ENCODE assay signal across 9 mouse cellular contexts in the genomic region with DNA sequence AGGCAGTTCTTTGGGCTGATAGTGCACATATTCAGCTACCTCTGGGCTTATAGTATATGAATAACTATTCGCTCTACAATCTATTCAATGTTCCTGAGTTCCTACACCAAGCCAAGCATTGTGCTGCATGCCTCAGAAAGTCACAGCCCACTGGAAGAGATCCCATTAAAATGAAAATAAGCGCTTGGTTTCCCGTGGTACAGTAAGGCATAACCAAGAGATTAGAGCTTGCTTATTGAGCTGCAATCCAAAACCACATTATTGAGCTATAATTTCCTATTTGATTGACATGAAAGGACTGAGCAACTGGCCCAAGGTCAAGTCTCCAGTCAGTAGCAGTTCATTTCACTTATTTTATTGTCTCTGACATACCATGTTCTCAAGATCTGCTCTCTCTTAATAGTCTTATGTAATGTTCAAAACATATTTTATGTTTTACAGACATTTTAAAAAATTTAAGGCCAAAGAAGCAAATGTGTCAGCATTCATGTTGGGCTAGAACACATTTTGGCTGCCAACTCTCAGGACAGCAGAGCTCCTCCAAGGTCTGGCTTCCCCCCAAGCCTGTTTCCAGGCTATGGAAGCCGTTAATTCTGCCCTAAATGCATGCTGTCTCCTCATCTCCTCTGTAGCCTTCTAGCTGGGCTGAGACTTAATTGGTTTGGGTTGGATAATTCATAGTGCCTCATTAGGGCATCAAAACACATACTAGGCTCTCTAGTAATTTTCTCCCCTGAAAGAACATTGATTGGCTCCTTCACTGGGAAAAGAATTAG.
DNase-seq lines count a peak whose midpoint lies in the region; TF ChIP-seq lines count a peak whose summit lies in the region.
"Had no signal": no experiment of that assay in that cellular context is flagged by ENCODE, and none has a peak within 500 bp of the region (broad histone marks: within the 10 kb centered on the region; RNA-seq: fewer than 3 reads in every experiment).

No protein-coding gene starts in this region.

- H3K4me3 ChIP-seq in gastrocnemius, adult 2 months, result no peak overlapping the region
- H3K4me3 ChIP-seq: megakaryocyte, embryonic 14.5 days had no signal

- DNase-seq in gastrocnemius, postnatal 25 days, result peak; percentile 12
- no peak for DNase-seq in gastrocnemius, adult 2 months
- peak; percentile 14 for DNase-seq in urinary bladder, postnatal 14 days (ENCODE audit: low spot score)
- no peak for DNase-seq in urinary bladder, adult 2 months (ENCODE audit: low spot score)
- peak; percentile 25 to 27 for DNase-seq in layer of hippocampus, adult 8-10 months (ENCODE audit: low spot score in 2 of 2)
- no peak for DNase-seq in yolk sac, embryonic 10.5 days (ENCODE audit: low spot score)
- no peak for DNase-seq in ovary, postnatal 36 days (ENCODE audit: low spot score)
- no peak for DNase-seq in lung, adult 18-20 months

- intact Hi-C loops in gastrocnemius, adult 2 months (cut with DNase I), result no loop called here

- H3K27ac ChIP-seq in gastrocnemius, adult 2 months, result no peak overlapping the region

- no peak for TF ChIP-seq CTCF in gastrocnemius, adult 2 months (IDR thresholded peaks at IDR 0.05)

Comparison
In these comparisons a context has a peak if more than half of its experiments do, and no peak if none do; other contexts are left out.
1. DNase-seq: peak in gastrocnemius, postnatal 25 days (single experiment), urinary bladder, postnatal 14 days (single experiment) and layer of hippocampus, adult 8-10 months (2 of 2); none in gastrocnemius, adult 2 months (single experiment), urinary bladder, adult 2 months (single experiment), yolk sac, embryonic 10.5 days (single experiment), ovary, postnatal 36 days (single experiment) and lung, adult 18-20 months (0 of 2).